Mouse (Mus musculus): ENCODE measurements around the gene Dlx6.

The Dlx6 gene

DNA sequence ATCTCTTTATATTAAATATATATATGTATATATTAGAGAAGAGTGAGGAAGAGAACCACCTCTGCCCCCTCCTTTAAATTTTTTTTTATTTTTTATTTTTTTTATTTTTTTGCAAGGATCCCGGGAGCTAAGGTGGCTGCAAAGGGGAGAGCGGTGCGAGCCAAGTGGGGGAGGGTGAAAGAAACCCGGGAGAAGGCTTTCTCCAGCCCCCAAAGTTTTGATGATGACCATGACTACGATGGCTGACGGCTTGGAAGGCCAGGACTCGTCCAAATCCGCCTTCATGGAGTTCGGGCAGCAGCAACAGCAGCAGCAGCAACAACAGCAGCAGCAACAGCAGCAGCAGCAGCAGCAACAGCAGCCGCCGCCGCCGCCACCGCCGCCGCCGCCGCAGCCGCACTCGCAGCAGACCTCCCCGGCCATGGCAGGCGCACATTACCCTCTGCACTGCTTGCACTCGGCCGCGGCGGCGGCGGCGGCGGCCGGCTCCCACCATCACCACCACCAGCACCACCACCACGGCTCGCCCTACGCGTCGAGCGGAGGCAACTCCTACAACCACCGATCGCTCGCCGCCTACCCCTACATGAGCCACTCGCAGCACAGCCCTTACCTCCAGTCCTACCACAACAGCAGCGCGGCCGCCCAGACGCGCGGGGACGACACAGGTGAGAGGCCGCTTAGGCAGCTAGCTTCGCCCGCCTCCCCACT lies at the start of gene Dlx6:
Gene Dlx6 (plus strand): TSS at position 175 of the 711 bp plus-strand sequence.
- DNase-seq, result no peak

- no peak for DNase-seq
Observed at GRCm38 (mm10) chr6:6816821-6817220, 46.3 kb upstream of the Dlx6 start.

GRCm38 (mm10) chr6:6818036-6818788 lies 44.9 kb upstream of the Dlx6 start:
- no peak for DNase-seq

DNA sequence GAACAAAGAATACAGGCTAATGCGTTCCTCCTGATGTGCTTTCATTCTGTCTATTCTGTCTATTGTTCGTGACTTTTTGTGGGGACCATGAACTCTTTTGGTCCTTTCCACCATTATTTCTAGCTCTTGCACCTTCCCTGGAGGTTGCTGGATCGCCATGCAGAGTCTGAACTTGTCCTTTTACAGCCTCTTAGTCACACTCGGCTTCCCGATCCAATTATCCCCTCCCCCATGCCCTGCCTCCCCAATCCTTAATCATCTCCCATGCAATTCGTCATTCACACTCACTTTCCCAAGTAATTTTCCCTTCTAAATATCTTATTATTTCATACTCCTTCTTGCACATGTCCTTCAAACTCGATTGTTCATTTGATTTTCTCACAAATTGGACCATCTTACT lies 44.0 kb upstream of the Dlx6 start:
- DNase-seq, result no peak

DNA sequence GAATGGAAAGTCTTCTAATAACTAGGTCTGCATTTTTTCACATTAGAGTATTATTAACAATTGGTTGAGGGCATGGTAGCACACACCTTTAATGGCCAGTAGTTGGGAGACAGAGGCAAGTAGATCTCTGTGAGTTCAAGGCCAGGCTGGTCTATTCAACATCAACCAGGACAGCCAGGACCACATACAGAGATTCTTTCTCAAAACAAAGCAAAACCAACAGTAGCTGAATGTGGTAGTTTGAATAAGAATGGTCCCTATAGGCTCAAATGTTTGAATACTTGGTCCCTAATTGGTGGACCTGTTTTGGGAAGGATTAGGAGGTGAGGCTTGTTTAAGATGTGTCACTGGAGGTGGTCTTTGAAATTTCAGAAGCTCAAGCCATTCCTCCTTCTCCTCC lies 37.8 kb upstream of the Dlx6 start:
- DNase-seq, result no peak

DNA sequence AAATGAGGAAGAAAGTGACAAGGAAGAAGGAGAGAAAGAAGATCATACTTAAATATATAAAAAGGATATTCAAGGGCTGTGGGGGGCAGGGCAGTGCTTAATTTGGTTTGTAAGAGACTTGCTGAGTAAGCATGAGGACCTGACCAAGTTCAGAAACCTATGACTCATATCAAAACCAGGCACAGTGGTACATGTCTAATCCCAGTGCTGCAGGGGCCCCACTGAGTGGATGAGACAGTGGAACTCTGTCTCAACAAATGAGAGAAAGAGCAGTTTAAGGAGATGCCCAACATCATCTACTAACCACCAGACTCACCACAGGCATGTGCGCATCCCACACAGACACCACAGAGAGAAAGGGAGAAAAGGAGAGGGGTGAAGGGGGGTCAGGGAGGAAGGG lies 36.3 kb upstream of the Dlx6 start:
- no peak for DNase-seq

- no peak for DNase-seq
Observed at GRCm38 (mm10) chr6:6830446-6830845, 32.7 kb upstream of the Dlx6 start.

DNA sequence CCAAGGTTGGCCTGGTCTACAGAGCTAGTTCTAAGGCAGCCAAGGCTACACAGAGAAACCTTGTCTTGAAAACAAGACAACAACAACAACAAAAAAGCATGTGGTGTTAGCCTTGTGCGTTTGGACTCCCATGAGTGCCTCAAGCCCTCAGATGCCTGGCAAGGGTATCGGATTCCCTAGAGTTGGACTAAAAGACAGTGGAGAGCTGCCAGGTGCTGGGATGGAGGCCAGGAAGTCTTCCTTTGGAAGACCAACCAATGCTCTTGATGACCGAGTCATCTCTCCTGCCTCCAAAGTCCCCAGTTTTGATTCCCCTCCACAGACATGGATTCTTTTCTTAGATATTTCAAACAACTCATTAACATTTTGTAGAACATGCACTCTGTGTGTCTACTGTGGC lies 29.8 kb upstream of the Dlx6 start:
- DNase-seq, result no peak

- DNase-seq, result no peak
Observed at GRCm38 (mm10) chr6:6848541-6848940, 14.6 kb upstream of the Dlx6 start.

- no peak for DNase-seq
Observed at GRCm38 (mm10) chr6:6849744-6850143, 13.4 kb upstream of the Dlx6 start.

GRCm38 (mm10) chr6:6850324-6851060 lies 12.6 kb upstream of the Dlx6 start:
- no peak for DNase-seq

DNA sequence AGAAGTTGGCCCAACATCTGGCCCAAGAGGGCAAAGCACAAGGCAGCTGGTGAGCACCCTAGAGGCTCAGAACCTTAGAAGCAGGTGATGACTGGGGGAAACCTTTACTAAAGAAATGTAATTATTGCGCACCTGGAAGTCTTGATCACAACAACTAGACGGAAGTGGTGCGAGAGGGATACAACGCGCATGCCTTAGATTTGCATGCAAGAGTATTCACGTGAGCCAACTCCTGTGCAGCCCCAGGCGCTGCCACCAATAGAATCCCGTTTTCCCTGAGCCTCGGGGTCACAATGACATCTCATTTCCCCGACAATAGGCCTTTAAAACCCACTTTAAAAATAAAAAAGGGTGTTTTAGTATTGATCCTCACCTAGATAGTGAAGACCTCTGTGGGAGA lies 12.0 kb upstream of the Dlx6 start:
- DNase-seq, result no peak

DNA sequence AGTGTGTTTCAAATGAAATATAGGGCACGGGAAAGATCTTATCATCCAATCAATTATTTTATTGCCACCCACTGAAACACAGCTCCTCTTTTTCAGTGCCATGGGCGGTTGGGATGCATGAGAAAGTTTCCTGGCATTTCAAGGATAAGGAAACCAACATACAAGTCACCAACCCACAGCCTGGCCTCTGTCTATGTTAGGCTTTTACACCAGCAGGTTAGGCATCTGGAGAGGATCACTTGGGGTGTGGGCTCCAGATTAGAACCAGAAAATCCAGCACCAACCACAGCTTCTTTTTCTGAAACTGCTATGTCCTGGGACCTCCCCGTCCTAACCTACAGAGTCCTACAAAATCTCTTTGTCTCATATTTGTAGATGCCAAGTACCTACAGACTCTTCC lies 10.2 kb upstream of the Dlx6 start:
- DNase-seq, result no peak

GRCm38 (mm10) chr6:6854176-6854575 lies 9.0 kb upstream of the Dlx6 start:
- no peak for DNase-seq

- no peak for DNase-seq
Observed at GRCm38 (mm10) chr6:6854902-6855745, 8.0 kb upstream of the Dlx6 start.

DNA sequence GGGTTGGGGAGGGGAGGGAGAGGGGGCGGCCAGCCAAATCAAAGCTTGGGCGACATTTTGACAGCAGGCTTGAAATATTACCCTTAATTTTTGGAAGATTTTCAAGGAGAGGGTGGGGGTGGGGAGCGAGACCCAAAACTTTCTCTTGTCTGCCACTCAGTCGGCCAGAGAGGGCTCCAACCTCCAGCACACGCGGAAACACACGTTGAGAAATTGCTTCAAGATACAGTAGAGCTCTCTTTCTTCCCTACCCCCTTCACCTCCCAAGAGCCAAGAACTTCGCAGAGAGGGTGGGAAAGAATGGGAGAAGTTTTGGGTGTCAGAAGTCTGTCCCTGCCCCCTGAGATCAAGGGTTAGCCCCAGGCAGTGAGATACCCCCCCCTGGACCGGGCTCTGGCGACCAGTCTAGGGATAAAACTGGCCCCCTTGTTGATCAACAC lies 7.4 kb upstream of the Dlx6 start:
- no peak for DNase-seq

DNA sequence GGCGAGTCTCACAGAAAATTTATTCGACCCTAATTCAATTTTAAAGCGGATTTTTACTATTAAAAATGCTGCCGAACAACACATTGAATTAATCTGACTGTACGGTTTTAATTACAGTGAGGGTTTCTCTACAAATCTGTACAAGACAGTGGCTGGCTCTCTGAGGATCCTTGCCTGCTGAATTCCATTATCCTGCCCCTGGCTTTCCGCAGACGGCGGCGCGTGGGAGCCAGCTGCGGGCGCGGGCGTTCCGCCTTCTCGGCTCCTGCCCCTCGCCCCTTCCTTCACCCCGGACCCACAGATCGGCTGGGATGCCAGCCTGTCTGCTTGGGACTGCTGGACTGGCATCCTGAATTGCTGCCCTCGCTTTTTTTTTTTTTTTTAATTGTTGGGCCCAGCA lies 6.8 kb upstream of the Dlx6 start:
- no peak for DNase-seq

DNA sequence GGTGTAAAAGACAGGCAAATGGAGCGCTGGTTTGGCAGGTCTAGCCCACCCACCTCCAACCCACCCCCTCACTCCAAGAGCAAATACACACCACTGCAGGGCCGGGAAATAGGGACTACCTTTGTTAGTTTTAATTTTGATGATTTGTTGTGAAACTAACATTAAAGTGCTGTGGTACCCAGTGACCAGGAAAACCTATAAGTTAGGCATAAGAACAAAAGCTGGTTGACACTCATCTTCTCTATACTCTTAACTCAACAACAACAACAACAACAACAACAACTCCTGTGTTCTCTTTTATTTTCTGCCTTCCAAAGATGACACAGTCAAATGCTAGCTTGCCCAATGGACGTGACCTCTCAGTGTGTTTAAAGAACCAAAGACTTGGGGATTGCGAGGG lies 6.3 kb upstream of the Dlx6 start:
- no peak for DNase-seq

DNA sequence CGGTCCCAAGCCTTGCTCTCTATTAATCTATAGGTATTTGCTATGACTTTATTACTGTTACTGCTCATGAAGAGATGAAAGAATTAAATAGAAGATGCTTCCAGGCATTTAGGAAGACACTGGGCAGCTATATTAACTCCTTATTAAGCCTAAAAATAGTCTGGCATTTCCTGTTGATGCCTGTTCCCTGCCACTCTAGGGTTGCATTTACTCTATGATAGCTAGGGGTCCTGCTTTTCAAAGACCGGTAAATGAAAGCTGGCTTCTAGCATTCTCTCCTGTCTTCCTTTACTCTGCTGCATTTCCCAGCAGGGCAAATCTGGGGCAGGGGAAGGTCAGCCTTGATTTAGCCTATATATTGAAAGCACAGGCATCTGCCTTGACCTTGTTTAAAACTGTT lies 5.4 kb upstream of the Dlx6 start:
- no peak for DNase-seq

GRCm38 (mm10) chr6:6858571-6858970 lies 4.6 kb upstream of the Dlx6 start:
- no peak for DNase-seq

DNA sequence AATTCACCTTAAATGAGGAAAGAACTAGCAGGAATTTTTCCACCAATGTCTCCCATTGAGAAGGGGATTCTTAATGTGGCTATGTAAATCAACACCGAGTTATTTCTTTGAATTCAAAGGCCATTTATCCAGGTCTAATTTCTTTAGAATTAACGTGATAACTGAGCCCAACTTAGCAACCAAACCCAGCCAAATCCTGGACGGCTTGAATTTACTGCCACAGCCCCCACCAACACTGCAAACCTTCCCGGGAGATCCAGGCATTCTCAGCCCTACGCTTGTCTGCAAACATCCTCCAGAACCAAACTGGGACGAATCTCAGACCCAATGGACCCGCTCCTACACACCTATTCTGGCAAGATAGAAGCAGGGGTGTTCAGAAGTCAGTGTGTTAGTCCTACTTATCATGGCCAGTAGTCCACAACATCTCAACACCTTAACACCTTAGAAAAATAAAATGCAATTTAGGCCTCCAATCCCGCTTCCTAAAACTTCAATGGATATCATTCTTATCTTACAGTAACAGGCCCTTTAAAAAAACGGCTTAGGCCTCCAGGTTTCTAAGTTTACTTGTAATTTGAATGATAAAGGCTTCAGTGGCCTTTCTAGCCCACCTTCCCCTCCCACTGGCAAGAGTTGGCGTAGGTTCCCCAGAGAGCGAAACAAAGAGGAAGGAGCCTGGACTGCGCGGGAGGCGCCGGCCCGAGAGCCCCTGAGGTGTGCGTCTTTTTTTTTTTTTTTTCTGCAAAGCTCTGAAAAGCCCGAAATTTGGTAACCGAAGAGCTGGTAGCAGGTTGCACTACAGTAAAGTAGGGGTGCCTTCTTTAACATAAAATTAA lies 3.8 kb upstream of the Dlx6 start:
- DNase-seq, result no peak

GRCm38 (mm10) chr6:6859950-6860410 lies 3.2 kb upstream of the Dlx6 start:
- DNase-seq, result no peak

Measured in lung, postnatal 4 days (tissue).